ENCODE assay signal across 21 mouse cellular contexts in genomic region chr15:78755226-78755625, GRCm38 (mm10). TPM values are rescaled to one million over a fixed set of nuclear protein-coding genes. Genes with fewer than 3 reads are reported as not detected.
DNase-seq lines count a peak whose midpoint lies in the region; ATAC-seq and TF ChIP-seq lines count a peak whose summit lies in the region.
"Had no signal": no experiment of that assay in that cellular context is flagged by ENCODE, and none has a peak within 500 bp of the region (broad histone marks: within the 10 kb centered on the region; RNA-seq: fewer than 3 reads in every experiment).

No protein-coding gene starts in this region.

- DNase-seq in adrenal gland, adult 2 months = peak; percentile 59
- no peak for DNase-seq in adrenal gland, postnatal 25 days
- DNase-seq in midbrain, postnatal 0 days (ENCODE audit: low spot score) = no peak
- no peak for DNase-seq in gastrocnemius, adult 2 months
- DNase-seq: cerebellum, adult 9-10 months; heart, adult 11 months; layer of hippocampus, postnatal 36 days; lung, adult 2 months; lung, postnatal 36 days; thymus, postnatal 14 days had no signal

- 62% methylated on average over 3 of the region's 3 CpGs for WGBS in hindbrain, embryonic 12.5 days
- WGBS in hindbrain, embryonic 16.5 days = 85% methylated on average over 3 of the region's 3 CpGs
- WGBS in midbrain, embryonic 12.5 days = 67% methylated on average over 3 of the region's 3 CpGs
- 80% methylated on average over 3 of the region's 3 CpGs for WGBS in midbrain, postnatal 0 days

- peak overlapping the region; percentile 45 for H3K27ac ChIP-seq in hindbrain, embryonic 12.5 days
- no peak overlapping the region for H3K27ac ChIP-seq in hindbrain, embryonic 16.5 days (ENCODE audit: low read depth, low read length)
- H3K27ac ChIP-seq in midbrain, embryonic 12.5 days (replicated peaks) = peak overlapping the region; percentile 71
- no peak overlapping the region for H3K27ac ChIP-seq in midbrain, postnatal 0 days (ENCODE audit: low read depth, low read length)
- H3K27ac ChIP-seq in gastrocnemius, adult 2 months = no peak overlapping the region
- H3K27ac ChIP-seq: embryonic facial prominence, embryonic 13.5 days; heart, embryonic 13.5 days had no signal

- no peaks in the 10 kb centered on the region for H3K27me3 ChIP-seq in hindbrain, embryonic 12.5 days
- no peaks in the 10 kb centered on the region for H3K27me3 ChIP-seq in hindbrain, embryonic 16.5 days (replicated peaks; ENCODE audit: control insufficient read depth, insufficient read depth, low read length)
- no peaks in the 10 kb centered on the region for H3K27me3 ChIP-seq in midbrain, embryonic 12.5 days
- no peaks in the 10 kb centered on the region; the same call in 1 of the 2 replicates for H3K27me3 ChIP-seq in midbrain, postnatal 0 days (ENCODE audit: insufficient read depth, low read length)
- H3K27me3 ChIP-seq: embryonic facial prominence, embryonic 13.5 days had no signal

- no peak overlapping the region for H3K4me2 ChIP-seq in hindbrain, embryonic 12.5 days (replicated peaks)
- H3K4me2 ChIP-seq in hindbrain, embryonic 16.5 days (ENCODE audit: low read length) = no peak overlapping the region
- no peak overlapping the region for H3K4me2 ChIP-seq in midbrain, embryonic 12.5 days (replicated peaks)
- H3K4me2 ChIP-seq in midbrain, postnatal 0 days (ENCODE audit: low read depth, low read length, poor library complexity, severe bottlenecking) = no peak overlapping the region
- H3K4me2 ChIP-seq: embryonic facial prominence, embryonic 13.5 days; heart, embryonic 13.5 days; liver, embryonic 11.5 days had no signal

- H3K9me3 ChIP-seq in hindbrain, embryonic 12.5 days (replicated peaks) = no peaks in the 10 kb centered on the region
- H3K9me3 ChIP-seq in hindbrain, embryonic 16.5 days (ENCODE audit: control insufficient read depth, low read length) = no peaks in the 10 kb centered on the region
- no peaks in the 10 kb centered on the region for H3K9me3 ChIP-seq in midbrain, embryonic 12.5 days
- no peaks in the 10 kb centered on the region for H3K9me3 ChIP-seq in midbrain, postnatal 0 days (ENCODE audit: low read length)
- H3K9me3 ChIP-seq: embryonic facial prominence, embryonic 13.5 days; heart, embryonic 13.5 days had no signal

- no peak overlapping the region for H3K4me3 ChIP-seq in hindbrain, embryonic 12.5 days
- H3K4me3 ChIP-seq in hindbrain, embryonic 16.5 days (ENCODE audit: low read length) = no peak overlapping the region
- H3K4me3 ChIP-seq in midbrain, embryonic 12.5 days = no peak overlapping the region
- no peak overlapping the region for H3K4me3 ChIP-seq in midbrain, postnatal 0 days (ENCODE audit: low read depth, low read length)
- no peak overlapping the region for H3K4me3 ChIP-seq in gastrocnemius, adult 2 months
- H3K4me3 ChIP-seq: embryonic facial prominence, embryonic 13.5 days; heart, embryonic 13.5 days had no signal

- peaks cover 39% of the 10 kb centered on the region for H3K4me1 ChIP-seq in hindbrain, embryonic 12.5 days
- H3K4me1 ChIP-seq in hindbrain, embryonic 16.5 days (ENCODE audit: control insufficient read depth, insufficient read depth, low read depth, low read length) = peaks cover 10% of the 10 kb centered on the region
- H3K4me1 ChIP-seq in midbrain, embryonic 12.5 days = peaks cover 30% of the 10 kb centered on the region
- H3K4me1 ChIP-seq in midbrain, postnatal 0 days (ENCODE audit: insufficient read depth, low read length) = no peaks in the 10 kb centered on the region
- H3K4me1 ChIP-seq: embryonic facial prominence, embryonic 13.5 days; heart, embryonic 13.5 days had no signal

- no peak for TF ChIP-seq CTCF in midbrain, postnatal 0 days (IDR thresholded peaks at IDR 0.05)
- TF ChIP-seq CTCF in gastrocnemius, adult 2 months (IDR thresholded peaks at IDR 0.05) = no peak

- H3K36me3 ChIP-seq in hindbrain, embryonic 12.5 days = 0 out of 2 replicates have a peak, but pooled peaks cover 7% of the 10 kb centered on the region
- H3K36me3 ChIP-seq in hindbrain, embryonic 16.5 days (ENCODE audit: control insufficient read depth, insufficient read depth, low read length) = no peaks in the 10 kb centered on the region
- peaks cover 43% of the 10 kb centered on the region for H3K36me3 ChIP-seq in midbrain, embryonic 12.5 days
- H3K36me3 ChIP-seq in midbrain, postnatal 0 days (ENCODE audit: insufficient read depth, low read length) = no peaks in the 10 kb centered on the region
- H3K36me3 ChIP-seq: embryonic facial prominence, embryonic 13.5 days; G1E; heart, embryonic 13.5 days had no signal

- peak overlapping the region; percentile 25; the same call in 1 of the 2 replicates for H3K9ac ChIP-seq in hindbrain, embryonic 12.5 days
- no peak overlapping the region for H3K9ac ChIP-seq in hindbrain, embryonic 16.5 days (ENCODE audit: low read depth, low read length)
- H3K9ac ChIP-seq in midbrain, embryonic 12.5 days (replicated peaks) = no peak overlapping the region
- no peak overlapping the region for H3K9ac ChIP-seq in midbrain, postnatal 0 days (replicated peaks; ENCODE audit: low read length, poor library complexity, severe bottlenecking)
- H3K9ac ChIP-seq: embryonic facial prominence, embryonic 13.5 days; heart, embryonic 13.5 days had no signal

- intact Hi-C loops in gastrocnemius, adult 2 months (cut with DNase I) = no loop called here

- no peak for ATAC-seq in hindbrain, embryonic 12.5 days (ENCODE audit: low FRiP score)
- no peak for ATAC-seq in hindbrain, embryonic 16.5 days
- ATAC-seq in midbrain, embryonic 12.5 days (ENCODE audit: low FRiP score, low read depth) = no peak
- no peak for ATAC-seq in midbrain, postnatal 0 days (ENCODE audit: low FRiP score)
- ATAC-seq in monocyte, adult 5-6 weeks (replicated peaks; ENCODE audit: insufficient number of reproducible peaks, low FRiP score, low TSS enrichment, poor library complexity, severe bottlenecking) = no peak
- ATAC-seq: CD4-positive, CD25-positive, alpha-beta regulatory T cell, adult 4 months; intestine, postnatal 0 days had no signal

RNA-seq across cellular contexts. Expression of gene Mfng, which starts 18.0 kb away (rescaled TPM):
- total RNA-seq in adrenal gland, adult 2 months (2021) = 10 to 100 TPM in 1 of 2 experiments, 1 to 10 TPM in 1; 8.7 to 18.1 TPM
- polyA plus RNA-seq in adrenal gland, adult 2 months (2012; rRNA removed) = 46.7 and 61.0 TPM in 2 replicates
- 11.9 and 14.5 TPM in 2 replicates for total RNA-seq in adrenal gland, postnatal 25 days (2021)
- polyA plus RNA-seq in hindbrain, embryonic 12.5 days (2016; fragmentation: Nextera tagmentation; extraction: Ambion mirVana) = 51.7 and 58.0 TPM in 2 replicates
- 19.7 and 20.1 TPM in 2 replicates for polyA plus RNA-seq in hindbrain, embryonic 16.5 days (2015; fragmentation: Nextera tagmentation; extraction: Ambion mirVana)
- polyA plus RNA-seq in midbrain, embryonic 12.5 days (2016; fragmentation: Nextera tagmentation; extraction: Ambion mirVana) = 119 and 137 TPM in 2 replicates
- 4.6 and 6.9 TPM in 2 replicates for total RNA-seq in midbrain, postnatal 0 days (2014; rRNA removed)
- polyA plus RNA-seq in midbrain, postnatal 0 days (2015; fragmentation: Nextera tagmentation; extraction: Ambion mirVana) = 7.6 and 8.1 TPM in 2 replicates
- total RNA-seq in gastrocnemius, adult 2 months (2021) = 1 to 10 TPM; 2.6 to 3.1 TPM
- 19.9 to 42.9 TPM (median 22.6 TPM) in 3 replicates for total RNA-seq in monocyte, adult 5-6 weeks (2017)
- total RNA-seq: G1E had no signal
- polyA plus RNA-seq: G1E had no signal

RNA-seq across cellular contexts. Expression of gene Elfn2, which starts 36.7 kb away (rescaled TPM):
- 1 to 10 TPM; 3.2 to 3.6 TPM for total RNA-seq in adrenal gland, adult 2 months (2021)
- polyA plus RNA-seq in adrenal gland, adult 2 months (2012; rRNA removed) = 1.7 and 2.3 TPM in 2 replicates
- total RNA-seq in adrenal gland, postnatal 25 days (2021) = 2.4 and 7.8 TPM in 2 replicates
- 2.4 and 2.5 TPM in 2 replicates for polyA plus RNA-seq in hindbrain, embryonic 12.5 days (2016; fragmentation: Nextera tagmentation; extraction: Ambion mirVana)
- polyA plus RNA-seq in hindbrain, embryonic 16.5 days (2015; fragmentation: Nextera tagmentation; extraction: Ambion mirVana) = 11.6 and 13.3 TPM in 2 replicates
- polyA plus RNA-seq in midbrain, embryonic 12.5 days (2016; fragmentation: Nextera tagmentation; extraction: Ambion mirVana) = 0.88 and 2.2 TPM in 2 replicates
- 44.6 and 52.1 TPM in 2 replicates for total RNA-seq in midbrain, postnatal 0 days (2014; rRNA removed)
- polyA plus RNA-seq in midbrain, postnatal 0 days (2015; fragmentation: Nextera tagmentation; extraction: Ambion mirVana) = 10.2 and 10.7 TPM in 2 replicates
- total RNA-seq in gastrocnemius, adult 2 months (2021) = under 1 TPM in 1 of 2 experiments, not detected in 1; 0.03 TPM
- total RNA-seq in monocyte, adult 5-6 weeks (2017) = not detected in 3 replicates
- polyA plus RNA-seq: G1E; liver, embryonic 11.5 days had no signal

RNA-seq across cellular contexts. Expression of gene Card10, which starts 47.6 kb away (rescaled TPM):
- 10 to 100 TPM in 1 of 2 experiments, 1 to 10 TPM in 1; 4.9 to 10.9 TPM for total RNA-seq in adrenal gland, adult 2 months (2021)
- polyA plus RNA-seq in adrenal gland, adult 2 months (2012; rRNA removed) = 18.1 and 26.5 TPM in 2 replicates
- total RNA-seq in adrenal gland, postnatal 25 days (2021) = 6.5 and 7.0 TPM in 2 replicates
- 2.7 and 2.9 TPM in 2 replicates for polyA plus RNA-seq in hindbrain, embryonic 12.5 days (2016; fragmentation: Nextera tagmentation; extraction: Ambion mirVana)
- 2.5 and 2.8 TPM in 2 replicates for polyA plus RNA-seq in hindbrain, embryonic 16.5 days (2015; fragmentation: Nextera tagmentation; extraction: Ambion mirVana)
- 2.3 and 2.6 TPM in 2 replicates for polyA plus RNA-seq in midbrain, embryonic 12.5 days (2016; fragmentation: Nextera tagmentation; extraction: Ambion mirVana)
- 0.71 and 1.6 TPM in 2 replicates for total RNA-seq in midbrain, postnatal 0 days (2014; rRNA removed)
- polyA plus RNA-seq in midbrain, postnatal 0 days (2015; fragmentation: Nextera tagmentation; extraction: Ambion mirVana) = 2.2 and 2.5 TPM in 2 replicates
- total RNA-seq in gastrocnemius, adult 2 months (2021) = 1 to 10 TPM; 6.1 to 6.8 TPM
- 0.21 to 3.7 TPM (median 2.1 TPM) in 3 replicates for total RNA-seq in monocyte, adult 5-6 weeks (2017)
- total RNA-seq: G1E; hematopoietic stem cell, adult 5-6 weeks had no signal
- polyA plus RNA-seq: CD4-positive, CD25-positive, alpha-beta regulatory T cell, adult 4 months; G1E had no signal

Comparison
In these comparisons a context has a peak if more than half of its experiments do, and no peak if none do; other contexts are left out.
1. H3K27ac ChIP-seq: peak in hindbrain, embryonic 12.5 days (single experiment) and midbrain, embryonic 12.5 days (single experiment); none in hindbrain, embryonic 16.5 days (single experiment), midbrain, postnatal 0 days (single experiment) and gastrocnemius, adult 2 months (single experiment).